Mouse (Mus musculus): Measurements from ENCODE around the gene Inpp5b. TPM values are rescaled to one million over a fixed set of nuclear protein-coding genes. Genes with fewer than 3 reads are reported as not detected.

The Inpp5b gene
- polyA plus RNA-seq, 1 experiment: 25.1 TPM

DNA sequence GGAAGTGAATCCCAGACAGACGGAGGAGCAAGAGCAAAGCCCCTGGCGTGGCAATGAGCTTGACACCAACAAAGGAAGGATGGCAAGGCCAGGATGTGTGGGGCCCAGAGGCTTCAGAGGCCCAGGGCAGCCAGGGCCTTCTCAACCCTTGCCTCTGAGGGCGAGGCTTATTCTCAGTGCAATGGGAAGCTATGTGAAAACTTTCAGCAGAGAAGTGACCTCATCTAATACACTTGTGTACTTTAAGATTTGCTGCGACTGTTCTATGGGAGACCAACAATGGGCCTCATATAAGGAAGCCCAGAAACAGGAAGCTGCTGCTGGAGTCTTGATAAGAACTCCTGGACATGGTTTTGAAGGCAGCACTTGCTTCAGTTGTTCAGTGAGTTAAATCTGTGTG is 30.5 kb downstream of the Inpp5b start:
- Histone ChIP-seq H3K79me2 (ENCODE audit: control insufficient read depth, insufficient read depth) (peaks cover 37% of the 10 kb centered on the region), H3K4me3 (no peak overlapping the region)

GRCm38 (mm10) chr4:124773449-124773848 is 31.8 kb downstream of the Inpp5b start:
- Histone ChIP-seq H3K4me3 (no peak overlapping the region), H3ac (ENCODE audit: control insufficient read depth, insufficient read length) (no peak overlapping the region), H3K79me2 (ENCODE audit: control insufficient read depth, insufficient read depth) (peaks cover 28% of the 10 kb centered on the region), H3K36me3 (ENCODE audit: control insufficient read depth, insufficient read depth) (peaks cover 14% of the 10 kb centered on the region), H3K27me3 (ENCODE audit: control insufficient read depth, insufficient read depth, insufficient read length) (no peaks in the 10 kb centered on the region), H3K4me2 (ENCODE audit: low read depth) (no peak overlapping the region)
- TF ChIP-seq SRF (IDR thresholded peaks at IDR 0.05; ENCODE audit: control insufficient read depth, insufficient read length, low read depth) (no peak), E2F4 (IDR thresholded peaks at IDR 0.05; ENCODE audit: insufficient read depth) (no peak), POLR2AphosphoS2 (IDR thresholded peaks at IDR 0.05; ENCODE audit: insufficient read length, low read depth) (no peak), TCF3 (IDR thresholded peaks at IDR 0.05; ENCODE audit: insufficient read length, low read depth) (no peak), TCF12 (IDR thresholded peaks at IDR 0.05; ENCODE audit: insufficient read depth, poor library complexity, severe bottlenecking) (no peak), USF1 (IDR thresholded peaks at IDR 0.05; ENCODE audit: low read depth) (no peak), REST (IDR thresholded peaks at IDR 0.05; ENCODE audit: insufficient read depth, insufficient read length) (no peak), MYOD1 (IDR thresholded peaks at IDR 0.05; ENCODE audit: control insufficient read depth in 1 of 3, insufficient read length in 2 of 3, low read depth in 2 of 3) (no peak), MAX (IDR thresholded peaks at IDR 0.05; ENCODE audit: low read depth) (no peak)

More for the DNA sequence above, 30.5 kb downstream of the Inpp5b start:
- no peak overlapping the region for H3K4me2 ChIP-seq (ENCODE audit: low read depth)
- TF ChIP-seq USF1 (IDR thresholded peaks at IDR 0.05; ENCODE audit: low read depth) (no peak), REST (IDR thresholded peaks at IDR 0.05; ENCODE audit: insufficient read depth, insufficient read length) (no peak), MAX (IDR thresholded peaks at IDR 0.05; ENCODE audit: low read depth) (no peak), TCF3 (IDR thresholded peaks at IDR 0.05; ENCODE audit: insufficient read length, low read depth) (no peak), E2F4 (IDR thresholded peaks at IDR 0.05; ENCODE audit: insufficient read depth) (no peak), SRF (IDR thresholded peaks at IDR 0.05; ENCODE audit: control insufficient read depth, insufficient read length, low read depth) (no peak), POLR2A (IDR thresholded peaks at IDR 0.05; ENCODE audit: insufficient read length, low read depth) (no peak), POLR2AphosphoS2 (IDR thresholded peaks at IDR 0.05; ENCODE audit: insufficient read length, low read depth) (no peak), MYOD1 (IDR thresholded peaks at IDR 0.05; ENCODE audit: control insufficient read depth in 1 of 3, insufficient read length in 2 of 3, low read depth in 2 of 3) (no peak), TCF12 (IDR thresholded peaks at IDR 0.05; ENCODE audit: insufficient read depth, poor library complexity, severe bottlenecking) (no peak), MYOG (IDR thresholded peaks at IDR 0.05; ENCODE audit: control insufficient read depth in 1 of 3, insufficient read depth in 1 of 3, insufficient read length in 2 of 3, low read depth in 2 of 3) (no peak), CEBPB (IDR thresholded peaks at IDR 0.05; ENCODE audit: insufficient read depth, poor library complexity, severe bottlenecking) (no peak)
- H3K27me3 ChIP-seq (ENCODE audit: control insufficient read depth, insufficient read depth, insufficient read length): no peaks in the 10 kb centered on the region
- H3K36me3 ChIP-seq (ENCODE audit: control insufficient read depth, insufficient read depth): peaks cover 10% of the 10 kb centered on the region
- no peak overlapping the region for H3ac ChIP-seq (ENCODE audit: control insufficient read depth, insufficient read length)

GRCm38 (mm10) chr4:124773995-124774394 is 32.3 kb downstream of the Inpp5b start:
- Histone ChIP-seq H3K27me3 (ENCODE audit: control insufficient read depth, insufficient read depth, insufficient read length) (no peaks in the 10 kb centered on the region), H3K36me3 (ENCODE audit: control insufficient read depth, insufficient read depth) (peaks cover 15% of the 10 kb centered on the region), H3K79me2 (ENCODE audit: control insufficient read depth, insufficient read depth) (peaks cover 22% of the 10 kb centered on the region), H3K4me2 (ENCODE audit: low read depth) (no peak overlapping the region), H3K4me3 (no peak overlapping the region), H3ac (ENCODE audit: control insufficient read depth, insufficient read length) (no peak overlapping the region)
- TF ChIP-seq POLR2AphosphoS2 (IDR thresholded peaks at IDR 0.05; ENCODE audit: insufficient read length, low read depth) (no peak), MAX (IDR thresholded peaks at IDR 0.05; ENCODE audit: low read depth) (no peak), E2F4 (IDR thresholded peaks at IDR 0.05; ENCODE audit: insufficient read depth) (no peak), MYOD1 (IDR thresholded peaks at IDR 0.05; ENCODE audit: control insufficient read depth in 1 of 3, insufficient read length in 2 of 3, low read depth in 2 of 3) (no peak), POLR2A (IDR thresholded peaks at IDR 0.05; ENCODE audit: insufficient read length, low read depth) (no peak), SRF (IDR thresholded peaks at IDR 0.05; ENCODE audit: control insufficient read depth, insufficient read length, low read depth) (no peak), TCF3 (IDR thresholded peaks at IDR 0.05; ENCODE audit: insufficient read length, low read depth) (no peak), REST (IDR thresholded peaks at IDR 0.05; ENCODE audit: insufficient read depth, insufficient read length) (no peak)

DNA sequence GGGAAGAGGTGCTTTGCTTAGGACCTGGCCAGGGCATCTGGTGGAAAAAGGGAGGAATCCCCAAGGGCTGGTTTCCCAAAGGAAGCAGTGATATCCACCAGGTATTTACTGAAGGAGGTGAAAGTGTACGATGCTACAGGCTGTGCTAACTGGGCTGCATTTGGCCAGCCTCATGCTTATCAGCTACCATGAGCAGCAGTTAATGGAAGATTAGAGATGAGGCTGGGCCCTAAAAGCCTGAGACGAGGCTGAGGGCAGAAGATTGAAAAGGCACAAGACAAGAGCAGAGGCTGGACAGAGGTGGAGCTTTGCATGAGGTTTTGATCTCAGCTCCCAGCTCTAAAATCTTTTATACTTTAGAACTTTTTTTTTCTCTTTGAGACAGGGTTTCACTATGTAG is 32.8 kb downstream of the Inpp5b start:
- Histone ChIP-seq H3K4me3 (no peak overlapping the region), H3ac (ENCODE audit: control insufficient read depth, insufficient read length) (no peak overlapping the region), H3K79me2 (ENCODE audit: control insufficient read depth, insufficient read depth) (peaks cover 21% of the 10 kb centered on the region), H3K27me3 (ENCODE audit: control insufficient read depth, insufficient read depth, insufficient read length) (no peaks in the 10 kb centered on the region), H3K4me2 (ENCODE audit: low read depth) (no peak overlapping the region), H3K36me3 (ENCODE audit: control insufficient read depth, insufficient read depth) (peaks cover 16% of the 10 kb centered on the region)
- TF ChIP-seq MAX (IDR thresholded peaks at IDR 0.05; ENCODE audit: low read depth): no peak
- TF ChIP-seq TCF3 (IDR thresholded peaks at IDR 0.05; ENCODE audit: insufficient read length, low read depth): no peak
- TF ChIP-seq CEBPB (IDR thresholded peaks at IDR 0.05; ENCODE audit: insufficient read depth, poor library complexity, severe bottlenecking): no peak
- no peak for TF ChIP-seq SRF (IDR thresholded peaks at IDR 0.05; ENCODE audit: control insufficient read depth, insufficient read length, low read depth)
- no peak for TF ChIP-seq MYOG (IDR thresholded peaks at IDR 0.05; ENCODE audit: control insufficient read depth in 1 of 3, insufficient read depth in 1 of 3, insufficient read length in 2 of 3, low read depth in 2 of 3)
- no peak for TF ChIP-seq USF1 (IDR thresholded peaks at IDR 0.05; ENCODE audit: low read depth)

DNA sequence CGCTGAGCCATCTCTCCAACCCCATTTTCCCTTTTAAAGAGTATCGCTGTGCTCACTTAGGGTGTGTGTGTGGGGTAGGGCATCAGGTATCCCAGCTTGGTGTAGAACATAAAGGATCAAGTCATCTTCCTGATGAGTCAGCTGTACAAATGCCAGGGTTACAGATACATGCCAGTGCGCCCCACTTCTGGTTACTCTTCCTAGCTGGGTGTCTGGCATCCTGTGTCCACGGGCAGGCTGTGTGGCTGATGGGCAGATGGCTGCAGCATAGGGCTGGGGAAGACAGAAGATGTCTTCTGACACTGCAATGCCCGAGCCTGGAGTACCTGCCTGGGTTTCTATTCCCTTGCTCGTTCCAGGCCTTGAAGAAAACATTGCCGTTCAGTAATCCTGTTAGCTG is 39.7 kb downstream of the Inpp5b start:
- no peak overlapping the region for H3K4me2 ChIP-seq (ENCODE audit: low read depth)
- TF ChIP-seq TCF12 (IDR thresholded peaks at IDR 0.05; ENCODE audit: insufficient read depth, poor library complexity, severe bottlenecking): no peak
- no peak for TF ChIP-seq TCF3 (IDR thresholded peaks at IDR 0.05; ENCODE audit: insufficient read length, low read depth)
- no peak for TF ChIP-seq MYOD1 (IDR thresholded peaks at IDR 0.05; ENCODE audit: control insufficient read depth in 1 of 3, insufficient read length in 2 of 3, low read depth in 2 of 3)
- TF ChIP-seq USF1 (IDR thresholded peaks at IDR 0.05; ENCODE audit: low read depth): no peak
- no peak for TF ChIP-seq POLR2A (IDR thresholded peaks at IDR 0.05; ENCODE audit: insufficient read length, low read depth)
- TF ChIP-seq E2F4 (IDR thresholded peaks at IDR 0.05; ENCODE audit: insufficient read depth): no peak
- TF ChIP-seq MYOG (IDR thresholded peaks at IDR 0.05; ENCODE audit: control insufficient read depth in 1 of 3, insufficient read depth in 1 of 3, insufficient read length in 2 of 3, low read depth in 2 of 3): peak in 1 of 3 experiments; percentile 14
- no peak for TF ChIP-seq MAX (IDR thresholded peaks at IDR 0.05; ENCODE audit: low read depth)
- no peak overlapping the region for H3ac ChIP-seq (ENCODE audit: control insufficient read depth, insufficient read length)
- peaks cover 7% of the 10 kb centered on the region for H3K79me2 ChIP-seq (ENCODE audit: control insufficient read depth, insufficient read depth)
- H3K36me3 ChIP-seq (ENCODE audit: control insufficient read depth, insufficient read depth): peaks cover 53% of the 10 kb centered on the region
- H3K4me3 ChIP-seq: no peak overlapping the region
- no peaks in the 10 kb centered on the region for H3K27me3 ChIP-seq (ENCODE audit: control insufficient read depth, insufficient read depth, insufficient read length)

Measured in myocyte (in vitro differentiated cells).